Mouse (Mus musculus): Measurements from ENCODE around the gene Pcbp4. TPM values are rescaled to one million over a fixed set of nuclear protein-coding genes. Genes with fewer than 3 reads are reported as not detected.
"Not testable (repeated sequence)": the region's sequence is repeated elsewhere in the genome, so short reads cannot be mapped to it uniquely, and the experiment has no call there.

The Pcbp4 gene
- polyA plus RNA-seq, 1 experiment = 0.90 TPM

- TF ChIP-seq GATA1 (IDR thresholded peaks at IDR 0.05; ENCODE audit: low read length) (no peak), TAL1 (IDR thresholded peaks at IDR 0.05; ENCODE audit: low read length) (no peak)
- peaks cover 61% of the 10 kb centered on the region for H3K36me3 ChIP-seq (ENCODE audit: control insufficient read depth)
- peaks cover 19% of the 10 kb centered on the region for H3K4me1 ChIP-seq (ENCODE audit: control insufficient read depth)
Measured at GRCm38 (mm10) chr9:106481676-106482075, 28.6 kb downstream of the Pcbp4 start.

DNA sequence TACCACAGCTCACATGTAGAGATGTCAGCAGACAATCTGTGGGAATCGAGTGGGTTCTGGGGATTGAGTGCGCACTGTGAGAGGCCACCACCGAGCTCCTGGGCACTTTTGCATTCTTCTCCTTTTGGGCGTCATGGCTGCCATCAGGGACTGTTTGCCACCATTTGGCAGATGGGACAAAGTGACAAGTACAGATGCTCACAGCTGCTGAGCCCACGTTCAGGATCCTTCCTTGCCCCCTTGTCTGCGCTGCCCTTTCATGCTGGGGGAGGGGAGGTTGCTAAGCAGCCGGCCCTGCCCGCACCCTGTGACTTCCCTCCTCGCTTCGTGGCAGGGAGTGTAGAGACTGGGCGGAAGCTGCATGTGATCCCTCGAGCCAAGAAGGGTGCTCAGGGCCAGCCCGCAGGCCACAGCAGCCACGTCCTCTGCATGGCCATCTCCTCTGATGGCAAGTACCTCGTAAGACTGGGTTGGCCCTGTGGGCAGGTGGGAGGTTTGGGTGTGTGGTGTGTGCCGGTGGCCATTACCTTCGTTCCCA lies 29.6 kb downstream of the Pcbp4 start:
- Histone ChIP-seq H3K4me1 (ENCODE audit: control insufficient read depth) (peaks cover 9% of the 10 kb centered on the region), H3K36me3 (ENCODE audit: control insufficient read depth) (peaks cover 61% of the 10 kb centered on the region), H3K9me3 (ENCODE audit: control insufficient read depth, low read length) (no peaks in the 10 kb centered on the region), H3K4me3 (replicated peaks) (no peak overlapping the region), H3K27me3 (ENCODE audit: control insufficient read depth) (no peaks in the 10 kb centered on the region)
- no peak for TF ChIP-seq GATA1 (IDR thresholded peaks at IDR 0.05; ENCODE audit: low read length)
- TF ChIP-seq TAL1 (IDR thresholded peaks at IDR 0.05; ENCODE audit: low read length) = no peak

More at GRCm38 (mm10) chr9:106481676-106482075, 28.6 kb downstream of the Pcbp4 start:
- H3K4me3 ChIP-seq (replicated peaks) = no peak overlapping the region
- no peaks in the 10 kb centered on the region for H3K27me3 ChIP-seq (ENCODE audit: control insufficient read depth)
- H3K9me3 ChIP-seq (ENCODE audit: control insufficient read depth, low read length) = no peaks in the 10 kb centered on the region

DNA sequence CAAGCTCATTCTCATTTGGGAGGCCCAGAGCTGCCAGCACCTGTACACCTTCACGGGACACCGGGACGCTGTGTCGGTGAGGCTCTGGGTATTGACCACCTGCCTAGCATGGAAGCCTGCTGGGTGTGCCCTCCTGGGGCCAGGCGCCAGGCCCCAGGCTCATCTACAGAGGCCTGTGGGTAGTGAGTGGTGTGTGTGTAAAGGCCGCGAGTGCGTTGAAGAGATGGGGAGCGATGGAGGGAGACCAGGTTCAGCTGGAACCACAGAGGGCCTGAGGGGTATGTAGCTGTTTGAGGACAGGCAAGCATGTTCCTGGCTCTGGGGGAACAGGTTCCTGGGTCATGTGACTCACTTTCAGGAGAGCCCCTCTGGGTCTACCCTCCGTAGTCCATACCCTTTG lies 30.0 kb downstream of the Pcbp4 start:
- Histone ChIP-seq H3K36me3 (ENCODE audit: control insufficient read depth) (peaks cover 61% of the 10 kb centered on the region), H3K4me3 (replicated peaks) (no peak overlapping the region), H3K27me3 (ENCODE audit: control insufficient read depth) (no peaks in the 10 kb centered on the region), H3K9me3 (ENCODE audit: control insufficient read depth, low read length) (no peaks in the 10 kb centered on the region), H3K4me1 (ENCODE audit: control insufficient read depth) (peaks cover 5% of the 10 kb centered on the region)
- TF ChIP-seq TAL1 (IDR thresholded peaks at IDR 0.05; ENCODE audit: low read length) (no peak), GATA1 (IDR thresholded peaks at IDR 0.05; ENCODE audit: low read length) (no peak)

DNA sequence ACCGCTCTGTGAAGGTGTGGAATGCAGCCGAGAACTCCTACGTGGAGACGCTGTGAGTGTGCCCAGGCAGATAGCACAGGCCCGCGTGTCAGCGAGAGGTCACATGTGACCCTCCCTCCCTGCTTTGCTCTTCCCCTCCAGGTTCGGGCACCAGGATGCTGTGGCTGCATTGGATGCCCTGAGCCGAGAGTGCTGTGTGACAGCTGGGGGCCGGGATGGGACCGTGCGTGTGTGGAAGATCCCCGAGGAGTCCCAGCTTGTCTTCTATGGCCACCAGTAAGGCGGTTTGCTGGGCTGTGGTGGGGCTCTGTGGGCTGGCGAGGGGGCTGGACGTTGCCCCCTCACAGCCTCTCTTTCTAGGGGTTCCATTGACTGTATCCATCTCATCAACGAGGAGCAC lies 30.5 kb downstream of the Pcbp4 start:
- Histone ChIP-seq H3K27me3 (ENCODE audit: control insufficient read depth) (no peaks in the 10 kb centered on the region), H3K9me3 (ENCODE audit: control insufficient read depth, low read length) (no peaks in the 10 kb centered on the region), H3K4me3 (replicated peaks) (no peak overlapping the region), H3K4me1 (ENCODE audit: control insufficient read depth) (peaks cover 3% of the 10 kb centered on the region), H3K36me3 (ENCODE audit: control insufficient read depth) (peaks cover 61% of the 10 kb centered on the region)
- TF ChIP-seq TAL1 (IDR thresholded peaks at IDR 0.05; ENCODE audit: low read length) (no peak), GATA1 (IDR thresholded peaks at IDR 0.05; ENCODE audit: low read length) (no peak)

- H3K27me3 ChIP-seq (ENCODE audit: control insufficient read depth) = no peaks in the 10 kb centered on the region
- H3K4me1 ChIP-seq (ENCODE audit: control insufficient read depth) = no peaks in the 10 kb centered on the region; the same call in 1 of the 2 replicates
- no peak overlapping the region for H3K4me3 ChIP-seq (replicated peaks)
- TF ChIP-seq GATA1 (IDR thresholded peaks at IDR 0.05; ENCODE audit: low read length) (no peak), TAL1 (IDR thresholded peaks at IDR 0.05; ENCODE audit: low read length) (no peak)
- no peaks in the 10 kb centered on the region for H3K9me3 ChIP-seq (ENCODE audit: control insufficient read depth, low read length)
- H3K36me3 ChIP-seq (ENCODE audit: control insufficient read depth) = peaks cover 60% of the 10 kb centered on the region
Measured at GRCm38 (mm10) chr9:106485076-106485475, 32.0 kb downstream of the Pcbp4 start.

DNA sequence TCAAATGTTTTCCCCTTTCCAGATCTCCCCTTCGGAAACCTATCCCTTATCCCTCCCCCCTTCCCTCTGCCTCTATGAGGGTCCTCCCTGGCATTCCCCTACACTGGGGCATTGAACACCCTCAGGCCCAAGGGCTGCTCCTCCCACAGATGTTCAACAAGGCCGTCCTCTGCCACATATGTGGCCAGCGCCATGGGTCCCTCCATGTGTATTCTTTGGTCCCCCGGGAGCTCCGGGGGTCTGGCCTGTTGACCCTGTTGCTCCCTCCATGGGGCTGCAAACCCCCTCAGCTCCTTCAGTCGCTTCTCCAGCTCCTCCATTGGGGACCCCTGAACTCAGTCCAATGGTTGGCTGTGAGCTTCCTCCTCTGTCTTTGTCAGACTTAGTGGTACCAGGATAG lies 34.5 kb downstream of the Pcbp4 start:
- H3K27me3 ChIP-seq (ENCODE audit: control insufficient read depth); H3K4me1 ChIP-seq (ENCODE audit: control insufficient read depth); H3K9me3 ChIP-seq (ENCODE audit: control insufficient read depth, low read length); H3K4me3 ChIP-seq (replicated peaks): not testable (repeated sequence)
- H3K36me3 ChIP-seq (ENCODE audit: control insufficient read depth) = peaks cover 41% of the 10 kb centered on the region

- TF ChIP-seq GATA1 (IDR thresholded peaks at IDR 0.05; ENCODE audit: low read length) (no peak), TAL1 (IDR thresholded peaks at IDR 0.05; ENCODE audit: low read length) (no peak)
- no peak within 1 kb of the TSS for H3K4me3 ChIP-seq (replicated peaks)
- no peaks in the 10 kb centered on the region for H3K4me1 ChIP-seq (ENCODE audit: control insufficient read depth)
- no peaks in the 10 kb centered on the region for H3K36me3 ChIP-seq (ENCODE audit: control insufficient read depth)
- H3K9me3 ChIP-seq (ENCODE audit: control insufficient read depth, low read length) = no peaks in the 10 kb centered on the region
- H3K27me3 ChIP-seq (ENCODE audit: control insufficient read depth) = no peaks in the 10 kb centered on the region
Measured at GRCm38 (mm10) chr9:106499667-106500066, 46.6 kb downstream of the Pcbp4 start, which contains the start of gene Iqcf1. Gene Iqcf1 (plus strand): TSS chr9:106499967.

- Histone ChIP-seq H3K9me3 (ENCODE audit: control insufficient read depth, low read length) (no peaks in the 10 kb centered on the region), H3K4me3 (replicated peaks) (no peak overlapping the region), H3K4me1 (ENCODE audit: control insufficient read depth) (no peaks in the 10 kb centered on the region), H3K27me3 (ENCODE audit: control insufficient read depth) (no peaks in the 10 kb centered on the region), H3K36me3 (ENCODE audit: control insufficient read depth) (no peaks in the 10 kb centered on the region)
- TF ChIP-seq GATA1 (IDR thresholded peaks at IDR 0.05; ENCODE audit: low read length) = no peak
- TF ChIP-seq TAL1 (IDR thresholded peaks at IDR 0.05; ENCODE audit: low read length) = no peak
Measured at GRCm38 (mm10) chr9:106501846-106502245, 48.8 kb downstream of the Pcbp4 start.

GRCm38 (mm10) chr9:106504246-106504645 lies 51.2 kb downstream of the Pcbp4 start:
- TF ChIP-seq TAL1 (IDR thresholded peaks at IDR 0.05; ENCODE audit: low read length) (no peak), GATA1 (IDR thresholded peaks at IDR 0.05; ENCODE audit: low read length) (no peak)
- Histone ChIP-seq H3K4me1 (ENCODE audit: control insufficient read depth) (no peaks in the 10 kb centered on the region), H3K9me3 (ENCODE audit: control insufficient read depth, low read length) (no peaks in the 10 kb centered on the region), H3K27me3 (ENCODE audit: control insufficient read depth) (no peaks in the 10 kb centered on the region), H3K36me3 (ENCODE audit: control insufficient read depth) (no peaks in the 10 kb centered on the region), H3K4me3 (replicated peaks) (no peak overlapping the region)

DNA sequence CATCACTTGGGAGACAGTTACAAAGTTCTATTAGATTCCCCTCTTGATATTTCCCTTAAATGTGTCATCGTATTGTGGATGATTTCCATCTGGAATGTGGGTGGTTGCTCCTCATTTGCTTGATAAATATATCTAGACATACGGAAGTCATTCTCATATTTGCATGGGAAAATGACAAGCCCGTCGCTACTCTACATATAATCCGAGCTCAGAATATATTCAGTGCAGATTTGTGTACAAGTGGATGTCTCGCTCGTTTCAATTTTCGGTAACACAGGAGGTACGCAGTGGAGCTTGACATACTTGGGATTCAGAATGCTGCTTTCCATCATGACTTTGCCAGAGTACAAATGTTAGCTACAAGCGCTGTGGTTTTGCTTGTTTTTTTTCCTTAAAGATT lies 56.3 kb downstream of the Pcbp4 start:
- TF ChIP-seq GATA1 (IDR thresholded peaks at IDR 0.05; ENCODE audit: low read length) (no peak), TAL1 (IDR thresholded peaks at IDR 0.05; ENCODE audit: low read length) (no peak)
- H3K4me1 ChIP-seq (ENCODE audit: control insufficient read depth) = no peaks in the 10 kb centered on the region
- no peak overlapping the region for H3K4me3 ChIP-seq (replicated peaks)
- H3K36me3 ChIP-seq (ENCODE audit: control insufficient read depth) = no peaks in the 10 kb centered on the region
- H3K27me3 ChIP-seq (ENCODE audit: control insufficient read depth) = no peaks in the 10 kb centered on the region
- H3K9me3 ChIP-seq (ENCODE audit: control insufficient read depth, low read length) = no peaks in the 10 kb centered on the region

Measured in erythroblast, embryonic 14.5 days (primary cell).